Mouse (Mus musculus) natural killer cell, adult 2 months (primary cell): Measurements from ENCODE around the gene Hsf4.
A peak's percentile ranks its signal among the peaks of the same experiment; 100 is the strongest.
"Not testable (repeated sequence)": the region's sequence is repeated elsewhere in the genome, so short reads cannot be mapped to it uniquely, and the experiment has no call there.

ENCODE experiments used
- DNase-seq, 2 experiments: peaks; one replicate each; pipeline ENCODE4 v3.0.0; 2022; ENCODE audit warnings: low spot score in 2 of 2

The Hsf4 gene

GRCm38 (mm10) chr8:105285514-105285913 is 15.9 kb downstream of the Hsf4 start:
- no peak for DNase-seq

DNA sequence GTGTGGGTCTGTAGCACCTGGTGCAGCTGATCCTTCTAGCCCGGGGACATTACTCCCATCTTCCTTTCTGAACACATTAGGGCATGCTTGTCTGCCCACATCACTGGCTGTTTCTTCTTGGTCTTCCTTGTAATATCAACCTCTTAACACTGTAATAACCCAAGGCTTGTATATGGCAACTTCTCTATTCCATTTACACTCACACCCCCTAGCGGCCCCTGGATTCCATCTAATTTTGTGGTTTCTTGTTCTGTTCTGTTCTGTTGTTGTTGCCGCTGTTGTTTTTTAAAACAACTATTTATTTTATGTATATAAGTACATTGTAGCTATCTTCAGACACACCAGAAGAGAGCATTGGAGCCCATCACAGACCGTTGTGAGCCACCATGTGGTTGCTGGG is 17.3 kb downstream of the Hsf4 start:
- DNase-seq: no peak

GRCm38 (mm10) chr8:105288231-105288630 is 18.6 kb downstream of the Hsf4 start:
- DNase-seq: no peak

DNA sequence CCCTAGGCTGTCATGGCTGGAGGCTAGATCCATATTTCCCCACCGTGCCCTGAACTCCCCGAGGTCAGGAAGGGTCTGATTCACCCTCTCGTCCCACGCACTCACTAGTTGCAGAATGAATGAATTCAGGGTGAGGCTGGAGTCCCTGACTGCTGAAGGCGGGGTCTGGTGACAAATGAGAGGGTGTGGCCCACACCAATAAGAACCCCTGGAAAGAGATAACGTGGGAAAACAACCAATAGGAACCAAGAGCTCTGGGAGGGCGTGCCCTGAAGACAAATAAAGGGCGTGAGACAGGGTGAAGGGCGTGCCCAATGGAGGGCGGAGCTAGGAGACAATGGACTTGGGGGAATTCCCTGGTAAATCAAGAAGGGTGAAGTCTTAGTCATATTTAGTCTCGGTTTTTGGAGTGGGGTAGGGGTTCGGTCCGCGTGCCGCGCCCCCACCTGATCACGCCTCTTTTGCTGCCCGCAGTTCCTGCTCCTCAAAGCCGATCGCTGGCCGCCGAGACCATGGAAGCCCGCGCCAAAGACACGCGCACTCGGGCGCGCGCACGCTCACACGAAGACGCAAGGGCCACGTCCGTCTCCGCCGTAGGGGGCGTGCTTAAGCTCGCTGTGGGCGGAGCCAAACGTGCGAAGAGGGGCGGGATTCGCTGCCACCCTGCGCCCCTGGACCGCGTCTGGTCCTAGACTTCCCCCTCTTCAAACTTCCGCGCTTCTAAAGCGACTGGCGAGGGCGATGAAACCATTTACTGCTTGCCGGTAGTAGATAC is 19.5 kb downstream of the Hsf4 start:
- DNase-seq: peak; percentile 89 to 95

GRCm38 (mm10) chr8:105289805-105290460 is 20.3 kb downstream of the Hsf4 start, which contains the start of gene 4931428F04Rik:
Gene 4931428F04Rik (minus strand): TSS chr8:105289864.
- DNase-seq: no peak

DNA sequence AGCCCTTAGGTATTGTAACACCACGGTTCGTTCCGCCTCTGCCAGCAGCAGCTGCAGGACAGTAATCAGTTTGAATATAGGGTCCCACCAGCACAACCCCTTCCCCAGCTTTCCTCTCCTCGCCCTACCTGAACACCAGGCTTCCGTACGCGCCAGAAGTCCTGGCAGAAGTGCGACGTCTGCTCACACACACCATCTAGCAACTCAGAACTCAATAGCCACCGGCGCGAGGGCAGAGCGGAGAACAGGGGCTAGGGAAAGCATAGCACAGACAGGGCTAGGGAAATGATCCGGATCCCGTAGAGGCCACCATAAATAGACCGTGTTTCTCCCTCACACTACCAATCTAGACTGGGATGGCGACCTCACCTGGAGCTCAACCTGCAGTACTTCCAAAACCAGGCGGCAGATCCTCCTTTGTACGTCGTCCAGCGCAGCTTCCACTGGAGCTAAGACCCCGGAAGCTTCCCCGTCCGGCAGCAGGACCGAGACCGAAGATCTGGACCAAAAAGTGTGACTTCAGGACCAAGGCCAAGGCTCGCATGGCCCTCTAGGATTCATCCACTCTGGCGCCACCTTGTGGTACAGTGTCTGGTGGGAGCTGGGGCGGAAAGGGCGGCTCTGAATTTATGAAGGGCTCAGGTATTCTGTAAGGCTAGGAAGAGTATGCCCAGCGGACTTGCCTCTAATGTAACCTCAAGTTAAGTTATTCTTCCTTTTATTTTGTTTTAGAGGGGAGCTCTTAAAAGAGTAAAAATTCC is 21.1 kb downstream of the Hsf4 start:
- peak; percentile 84 to 91 for DNase-seq

DNA sequence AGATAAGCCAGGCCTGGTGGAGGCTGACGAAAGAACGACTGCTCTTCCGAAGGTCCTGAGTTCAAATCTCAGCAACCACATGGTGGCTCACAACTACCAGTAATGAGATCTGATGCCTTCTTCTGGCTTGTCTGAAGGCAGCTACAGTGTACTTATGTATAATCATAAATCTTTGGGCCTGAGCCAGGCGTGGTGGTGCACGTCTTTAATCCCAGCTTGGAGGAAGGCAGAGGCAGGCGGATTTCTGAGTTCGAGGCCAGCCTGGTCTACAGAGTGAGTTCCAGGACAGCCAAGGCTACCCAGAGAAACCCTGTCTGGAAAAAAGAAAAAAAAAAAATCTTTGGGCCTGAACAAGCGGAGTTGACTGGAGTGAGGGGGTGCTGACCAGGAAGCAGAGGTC is 21.8 kb downstream of the Hsf4 start:
- not testable (repeated sequence) for DNase-seq

DNA sequence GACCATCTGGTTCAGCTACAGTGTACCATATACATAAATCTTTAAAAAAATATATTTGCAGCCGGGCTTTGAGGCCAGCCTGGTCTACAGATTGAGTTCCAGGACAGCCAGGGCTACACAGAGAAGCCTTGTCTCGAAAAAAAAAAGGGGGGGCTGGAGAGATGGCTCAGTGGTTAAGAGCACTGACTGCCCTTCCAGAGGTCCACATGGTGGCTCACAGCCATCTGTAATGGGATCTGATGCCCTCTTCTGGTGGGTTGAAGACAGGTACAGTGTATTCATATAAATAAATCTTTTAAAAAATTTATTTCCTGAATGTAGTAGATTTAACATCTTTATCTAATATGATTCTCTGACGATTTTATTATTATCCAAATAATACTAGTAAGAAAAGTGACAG is 22.2 kb downstream of the Hsf4 start:
- not testable (repeated sequence) for DNase-seq

GRCm38 (mm10) chr8:105292471-105292870 is 22.9 kb downstream of the Hsf4 start:
- DNase-seq: no peak

DNA sequence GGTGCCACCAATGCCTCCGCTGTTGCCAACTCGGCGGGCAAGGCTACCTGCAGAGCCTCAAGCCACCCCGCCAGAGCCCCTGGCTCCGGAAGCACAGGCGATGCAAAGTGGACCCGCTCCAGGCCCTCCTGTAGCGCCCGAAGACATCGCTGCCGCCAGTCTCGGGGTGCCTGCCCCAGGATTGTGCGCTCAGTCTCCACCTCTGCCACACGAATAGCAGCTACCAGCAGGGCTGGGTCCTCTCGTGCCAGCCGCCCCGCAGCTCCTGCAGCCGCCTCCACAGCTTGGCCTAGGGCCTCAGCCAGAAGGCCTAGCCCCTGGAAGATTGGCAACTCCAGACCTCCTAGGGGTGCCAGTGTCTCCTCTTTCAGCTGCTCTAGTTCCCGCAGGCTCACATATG is 23.8 kb downstream of the Hsf4 start:
- DNase-seq: no peak

- DNase-seq: no peak
These were observed 25.2 kb downstream of the Hsf4 start for GRCm38 (mm10) chr8:105294776-105295175.

DNA sequence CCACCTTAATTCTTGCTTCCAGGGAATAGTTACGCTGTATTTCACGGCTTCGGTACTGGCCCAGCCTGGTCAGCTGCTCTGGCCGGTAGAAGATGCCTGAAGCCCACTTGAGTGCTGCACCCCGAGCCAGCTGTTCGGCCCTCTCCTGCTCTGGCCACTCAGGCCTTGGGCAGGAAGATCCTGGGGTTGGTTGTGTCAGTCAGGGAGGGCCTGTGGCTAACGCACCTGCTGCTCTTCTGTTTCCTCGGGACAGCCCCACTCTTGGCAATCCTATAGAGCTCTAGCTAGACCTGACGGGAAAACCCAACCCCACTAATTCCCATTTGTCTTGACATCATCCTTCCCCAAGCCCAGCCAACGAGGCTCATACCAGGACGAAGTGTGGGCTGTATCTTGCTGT is 25.7 kb downstream of the Hsf4 start:
- no peak for DNase-seq

DNA sequence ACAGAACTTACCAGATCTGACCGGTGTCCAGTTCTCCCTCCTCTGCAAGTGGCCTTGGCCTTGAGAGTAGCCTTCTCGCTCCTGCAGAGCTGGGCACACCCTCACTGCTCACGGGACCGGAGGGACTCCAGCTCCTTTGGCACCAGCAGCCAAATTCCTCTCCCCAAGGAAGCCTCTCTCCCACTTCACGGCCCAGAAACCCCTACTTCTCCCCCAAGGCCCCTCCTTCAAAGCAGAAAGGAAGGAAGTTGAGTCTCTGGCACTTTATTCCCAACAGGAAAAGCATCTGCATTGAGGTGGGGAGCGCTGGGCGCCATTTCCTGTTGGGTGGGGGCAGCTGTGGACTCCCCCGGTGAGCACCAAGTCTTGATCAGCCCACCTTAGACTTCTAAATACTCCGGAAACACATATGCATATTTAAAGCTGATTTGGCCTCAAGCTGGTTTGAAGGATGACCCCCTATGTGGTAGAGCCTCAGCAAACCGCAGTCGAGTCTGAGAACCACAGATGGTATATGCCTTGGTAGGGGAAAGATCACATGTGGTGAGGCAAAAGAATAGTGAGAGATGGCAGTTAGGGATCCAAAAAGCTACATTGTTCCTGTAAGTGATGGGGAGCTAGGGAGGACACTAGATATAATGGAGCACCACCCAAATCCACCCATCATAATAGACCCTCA is 26.4 kb downstream of the Hsf4 start, which contains the start of gene Exoc3l:
TSS of gene Exoc3l (minus strand) at position 207 of the 679 bp plus-strand sequence.
- DNase-seq: peak in 1 of 2 experiments; percentile 33

DNA sequence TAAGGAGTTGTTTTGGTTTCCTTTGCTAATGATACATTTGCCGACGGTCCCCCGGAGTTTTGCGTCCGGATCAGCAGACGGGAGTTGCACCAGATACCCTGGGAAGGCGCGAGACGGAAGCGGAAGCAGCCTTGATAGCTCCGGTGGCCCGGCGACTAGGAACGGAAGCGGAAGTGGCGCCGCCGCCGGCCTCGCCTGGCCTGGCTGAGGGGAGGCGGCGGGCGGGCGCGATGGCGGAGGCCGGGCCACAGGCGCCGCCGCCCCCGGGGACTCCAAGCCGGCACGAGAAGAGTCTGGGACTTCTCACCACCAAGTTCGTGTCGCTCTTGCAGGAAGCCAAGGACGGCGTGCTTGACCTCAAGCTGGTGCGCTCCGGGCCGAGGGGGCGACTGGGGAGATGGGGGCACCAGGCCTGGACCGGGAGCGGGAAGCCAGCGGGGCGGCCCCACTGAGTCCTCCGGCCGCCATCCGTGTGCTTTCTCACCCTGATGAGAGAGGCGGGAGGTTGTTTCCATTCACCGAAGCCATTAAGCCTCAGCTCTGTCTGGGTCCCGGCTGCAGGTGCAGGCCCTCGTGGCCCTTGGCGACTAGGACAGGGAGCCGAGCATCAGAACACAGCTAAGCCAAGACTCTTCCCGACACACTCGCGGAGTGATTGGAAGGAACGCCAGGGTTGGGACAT is 28.1 kb downstream of the Hsf4 start, which contains the start of gene E2f4:
TSS of gene E2f4 (plus strand) at position 153 of the 682 bp plus-strand sequence.
- peak; percentile 81 to 87 for DNase-seq

DNA sequence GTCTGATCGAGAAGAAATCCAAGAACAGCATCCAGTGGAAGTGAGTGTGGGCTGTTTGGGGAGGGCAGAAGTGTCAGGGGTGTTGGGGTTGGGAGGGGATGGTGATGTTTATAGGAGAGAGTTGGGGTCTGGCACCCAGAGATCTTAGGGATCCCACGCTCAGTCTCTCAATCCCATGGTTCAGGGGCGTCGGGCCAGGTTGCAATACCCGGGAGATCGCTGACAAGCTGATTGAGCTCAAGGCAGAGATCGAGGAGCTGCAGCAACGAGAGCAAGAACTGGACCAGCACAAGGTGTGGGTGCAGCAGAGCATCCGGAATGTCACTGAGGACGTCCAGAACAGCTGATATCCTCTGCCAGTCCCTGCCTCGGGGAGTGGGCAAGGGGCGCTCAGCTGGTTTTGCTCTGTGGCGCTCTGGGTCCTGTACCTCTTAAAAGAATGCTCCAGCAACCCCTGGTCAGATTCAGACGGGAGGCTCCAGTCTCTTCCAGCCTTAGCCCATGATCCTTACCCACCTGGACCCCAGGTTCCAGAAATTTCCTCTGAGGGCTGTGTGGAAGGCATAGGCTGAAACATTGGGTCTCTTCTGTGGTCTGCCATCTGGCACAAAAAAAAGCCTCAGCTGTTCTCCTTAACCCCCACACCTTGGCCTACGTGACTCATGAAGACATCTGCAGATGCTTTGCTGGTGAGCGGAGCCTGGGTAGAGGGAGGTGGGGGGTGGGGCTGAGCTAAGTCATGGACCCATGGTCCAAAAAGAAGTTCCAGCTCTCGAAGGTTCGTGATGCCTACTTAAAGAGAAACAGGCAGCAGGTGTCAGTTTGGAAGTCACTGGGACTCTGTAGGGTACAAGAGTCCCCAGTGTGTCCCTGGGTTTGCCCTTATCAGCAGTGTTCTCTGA is 29.0 kb downstream of the Hsf4 start:
- no peak for DNase-seq

DNA sequence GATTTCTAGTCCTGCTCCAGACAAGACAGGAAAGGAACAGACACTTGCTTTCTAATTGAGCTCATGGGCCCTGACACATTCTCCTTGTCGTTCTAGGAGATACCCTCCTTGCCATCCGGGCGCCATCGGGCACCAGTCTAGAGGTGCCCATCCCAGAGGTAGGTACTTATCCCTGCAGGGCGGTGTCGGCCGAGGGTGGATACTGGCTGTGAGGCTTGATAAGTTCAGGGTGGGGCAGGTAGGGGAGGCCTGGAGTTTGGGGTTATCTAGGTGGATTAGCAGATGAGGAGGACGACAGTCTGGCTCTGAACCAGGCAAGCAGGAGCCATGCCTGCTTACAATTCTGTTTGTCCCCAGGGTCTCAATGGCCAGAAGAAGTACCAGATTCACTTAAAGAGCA is 30.4 kb downstream of the Hsf4 start:
- DNase-seq: no peak

GRCm38 (mm10) chr8:105303396-105303795 is 33.8 kb downstream of the Hsf4 start:
- no peak for DNase-seq

- DNase-seq: no peak
These were observed 34.3 kb downstream of the Hsf4 start for GRCm38 (mm10) chr8:105303874-105304273.

DNA sequence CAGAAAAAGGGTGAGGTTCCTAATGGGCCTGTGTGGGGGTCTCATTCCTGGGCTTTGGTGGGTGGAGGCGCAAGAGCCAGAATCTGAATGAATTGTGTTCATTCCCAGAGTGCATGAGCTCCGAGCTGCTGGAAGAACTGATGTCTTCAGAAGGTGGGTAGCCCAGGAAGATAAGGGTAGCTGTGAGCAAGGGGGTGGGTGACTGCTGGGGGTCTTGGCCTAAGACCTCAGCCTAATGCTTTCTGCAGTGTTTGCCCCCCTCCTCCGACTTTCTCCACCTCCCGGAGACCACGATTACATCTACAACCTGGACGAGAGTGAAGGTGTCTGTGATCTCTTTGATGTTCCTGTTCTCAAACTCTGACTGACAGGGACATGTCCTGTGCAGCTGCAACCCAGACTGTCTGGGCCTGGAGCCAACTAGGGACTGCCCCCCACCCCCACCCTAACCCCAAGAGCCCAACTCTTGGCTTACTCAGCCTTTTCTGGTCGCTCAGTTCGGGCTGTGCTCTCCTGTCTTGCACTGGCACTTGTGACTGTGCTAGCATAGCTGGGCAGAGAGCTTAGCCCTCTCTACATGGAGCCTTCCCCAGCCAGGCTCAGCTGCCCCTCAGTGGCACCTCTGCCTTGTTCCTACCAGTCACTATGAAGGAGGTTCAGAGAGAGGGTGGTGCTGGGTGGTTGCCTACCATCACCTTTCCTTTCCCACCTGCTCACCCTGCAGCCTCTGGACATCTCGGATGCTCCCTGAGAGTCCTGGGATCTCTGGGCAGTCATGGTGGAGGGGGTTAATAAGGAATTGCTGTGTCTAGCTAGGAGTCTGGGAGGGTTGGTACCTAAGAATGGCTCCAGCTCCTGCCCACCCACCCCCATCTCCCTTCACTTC is 35.0 kb downstream of the Hsf4 start:
- no peak for DNase-seq
